Mouse (Mus musculus) fat pad, adult 2 months (tissue): ENCODE measurements around the gene Plagl2.
"Not testable (repeated sequence)": the region's sequence is repeated elsewhere in the genome, so short reads cannot be mapped to it uniquely, and the experiment has no call there.

Source experiments
- DNase-seq: peaks from one replicate; pipeline ENCODE4 v3.0.0-alpha.2; 2011; ENCODE audit warnings: low read depth, low spot score; ENCODE audit errors: extremely low read depth

Gene Plagl2

GRCm38 (mm10) chr2:153241250-153242014 is at the start of gene Plagl2, which contains the start of gene Pofut1:
Gene Plagl2 (minus strand): TSS chr2:153241426.
Gene Pofut1 (plus strand): TSS chr2:153241533.
- DNase-seq = no peak

GRCm38 (mm10) chr2:153287835-153288234 is 46.6 kb upstream of the Plagl2 start:
- no peak for DNase-seq

- no peak for DNase-seq
Observed at GRCm38 (mm10) chr2:153286524-153286923, 45.3 kb upstream of the Plagl2 start.

GRCm38 (mm10) chr2:153283919-153284318 is 42.7 kb upstream of the Plagl2 start:
- no peak for DNase-seq

GRCm38 (mm10) chr2:153278357-153278756 is 37.1 kb upstream of the Plagl2 start:
- no peak for DNase-seq

- DNase-seq = not testable (repeated sequence)
Observed at GRCm38 (mm10) chr2:153276846-153277245, 35.6 kb upstream of the Plagl2 start.

- DNase-seq = no peak
Observed at GRCm38 (mm10) chr2:153276440-153276839, 35.2 kb upstream of the Plagl2 start.

GRCm38 (mm10) chr2:153275577-153275976 is 34.4 kb upstream of the Plagl2 start:
- DNase-seq = not testable (repeated sequence)

GRCm38 (mm10) chr2:153274919-153275247 is 33.7 kb upstream of the Plagl2 start:
- DNase-seq = no peak

GRCm38 (mm10) chr2:153274200-153274918 is 33.1 kb upstream of the Plagl2 start:
- DNase-seq = not testable (repeated sequence)

- not testable (repeated sequence) for DNase-seq
Observed at GRCm38 (mm10) chr2:153270231-153270915, 29.1 kb upstream of the Plagl2 start.

GRCm38 (mm10) chr2:153267331-153267730 is 26.1 kb upstream of the Plagl2 start:
- DNase-seq = no peak

GRCm38 (mm10) chr2:153263053-153263452 is 21.8 kb upstream of the Plagl2 start:
- DNase-seq = no peak

- no peak for DNase-seq
Observed at GRCm38 (mm10) chr2:153259864-153260674, 18.8 kb upstream of the Plagl2 start.

- DNase-seq = no peak
Observed at GRCm38 (mm10) chr2:153259030-153259863, 18.0 kb upstream of the Plagl2 start.

- DNase-seq = no peak
Observed at GRCm38 (mm10) chr2:153256604-153257003, 15.4 kb upstream of the Plagl2 start.

- no peak for DNase-seq
Observed at GRCm38 (mm10) chr2:153249751-153250150, 8.5 kb upstream of the Plagl2 start.

GRCm38 (mm10) chr2:153242156-153242555 is 930 bp upstream of the Plagl2 start:
- DNase-seq = no peak

GRCm38 (mm10) chr2:153240701-153241235 is 458 bp downstream of the Plagl2 start:
- no peak for DNase-seq
